Mouse (Mus musculus) adrenal gland, adult 8-10 months (tissue): Measurements from ENCODE around the gene Dnm3. TPM values are rescaled to one million over a fixed set of nuclear protein-coding genes. Genes with fewer than 3 reads are reported as not detected.

Experiments used
- microRNA-seq, 2 experiments: library from miRNA; unstranded; fragments of <30 nt; microRNA quantifications; one replicate each; pipeline ENCODE4 v1.2.0; 2022
- total RNA-seq, 4 experiments: library from RNA; stranded (reverse); gene quantifications; 2 replicates each; pipeline ENCODE4 v1.2.4; 2022

Dnm3 gene
- total RNA-seq, 4 experiments from 2014 or later = 13.8 to 48.5 (median 27.9) TPM

Small RNA genes lying within 50 kb of the gene (microRNA-seq; reads per million reads assigned to microRNA genes)
- gene Mir199a-2 = 3.2 to 5.1 reads per million in 2 experiments
- 423 to 675 reads per million in 2 experiments for gene Mir214

Other genes starting within 250 kb of the Dnm3 start
- 10 to 100 TPM; 16.3 to 34.5 (median 22.1) TPM for gene Mettl13, start 70.5 kb upstream of the Dnm3 start, total RNA-seq
- 10 to 100 TPM; 43.3 to 63.0 (median 53.2) TPM for gene Vamp4, start 92.5 kb upstream of the Dnm3 start, total RNA-seq
- 1 to 10 TPM; 2.1 to 4.7 (median 3.3) TPM for gene Myoc, start 161.1 kb upstream of the Dnm3 start, total RNA-seq
- not detected for gene Myocos, start 180.2 kb upstream of the Dnm3 start, total RNA-seq